Mouse (Mus musculus) embryonic facial prominence, embryonic 14.5 days (tissue): Measurements from ENCODE around the gene Lars2. TPM values are rescaled to one million over a fixed set of nuclear protein-coding genes. Genes with fewer than 3 reads are reported as not detected.
"Not testable (repeated sequence)": the region's sequence is repeated elsewhere in the genome, so short reads cannot be mapped to it uniquely, and the experiment has no call there.

Experiments used
- ATAC-seq: fragments of 200-750 bp; cut with Nextera tagmentation; 2 replicates; pipeline ENCODE4 v1.8.0; 2017; ENCODE audit warnings: low read depth, moderate number of reproducible peaks, moderate TSS enrichment
- DNase-seq: peaks from one replicate; pipeline ENCODE4 v3.0.0-alpha.2; 2015; ENCODE audit warnings: low spot score
- H3K27ac ChIP-seq: fragments of 300-500 bp; sonication (generic); replicated peaks from 2 replicates; pipeline ENCODE4 v1.5.1; 2014; ENCODE audit warnings: low read depth, mild to moderate bottlenecking, low read length, moderate library complexity
- H3K27me3 ChIP-seq: fragments of 300-500 bp; sonication (generic); replicated peaks from 2 replicates; pipeline ENCODE4 v1.6.1; 2014; ENCODE audit warnings: low read length; ENCODE audit not compliant: control insufficient read depth, insufficient read depth
- H3K36me3 ChIP-seq: fragments of 300-500 bp; sonication (generic); 2 replicates; pipeline ENCODE4 v1.6.1; 2014; ENCODE audit warnings: low read length, mixed read lengths; ENCODE audit not compliant: control insufficient read depth, insufficient read depth
- H3K4me1 ChIP-seq: fragments of 300-500 bp; sonication (generic); 2 replicates; pipeline ENCODE4 v1.6.1; 2014; ENCODE audit warnings: antibody characterized with exemption, low read length; ENCODE audit not compliant: control insufficient read depth, insufficient read depth
- H3K4me2 ChIP-seq: fragments of 300-500 bp; sonication (generic); 2 replicates; pipeline ENCODE4 v1.6.1; 2014; ENCODE audit warnings: low read depth, mild to moderate bottlenecking, low read length, moderate library complexity, mixed read lengths
- H3K4me3 ChIP-seq: fragments of 300-500 bp; sonication (generic); 2 replicates; pipeline ENCODE4 v1.5.1; 2014; ENCODE audit warnings: low read depth, mild to moderate bottlenecking, low read length
- H3K9ac ChIP-seq: fragments of 300-500 bp; sonication (generic); 2 replicates; pipeline ENCODE4 v1.6.1; 2014; ENCODE audit warnings: low read depth, mild to moderate bottlenecking, low read length, moderate library complexity, mixed read lengths
- H3K9me3 ChIP-seq: fragments of 300-500 bp; sonication (generic); 2 replicates; pipeline ENCODE4 v1.6.1; 2016; ENCODE audit warnings: low read length; ENCODE audit not compliant: control insufficient read depth
- WGBS: fragments of 180-500 bp; shearing (Covaris S2); extraction: QIAGEN DNeasy Blood & Tissue Kit; methylation state at CpG from one replicate; pipeline ENCODE4 v1.1.7; 2014; 5-methylcytosine and 5-hydroxymethylcytosine counted together
- polyA plus RNA-seq: library from polyadenylated mRNA; unstranded; fragments of >200 nt; fragmentation: Nextera tagmentation; extraction: Ambion mirVana; gene quantifications from 2 replicates; pipeline ENCODE4 v1.2.1, GENCODE M21; 2014

The Lars2 gene
- polyA plus RNA-seq = 1,681 and 1,840 TPM in 2 replicates

DNA sequence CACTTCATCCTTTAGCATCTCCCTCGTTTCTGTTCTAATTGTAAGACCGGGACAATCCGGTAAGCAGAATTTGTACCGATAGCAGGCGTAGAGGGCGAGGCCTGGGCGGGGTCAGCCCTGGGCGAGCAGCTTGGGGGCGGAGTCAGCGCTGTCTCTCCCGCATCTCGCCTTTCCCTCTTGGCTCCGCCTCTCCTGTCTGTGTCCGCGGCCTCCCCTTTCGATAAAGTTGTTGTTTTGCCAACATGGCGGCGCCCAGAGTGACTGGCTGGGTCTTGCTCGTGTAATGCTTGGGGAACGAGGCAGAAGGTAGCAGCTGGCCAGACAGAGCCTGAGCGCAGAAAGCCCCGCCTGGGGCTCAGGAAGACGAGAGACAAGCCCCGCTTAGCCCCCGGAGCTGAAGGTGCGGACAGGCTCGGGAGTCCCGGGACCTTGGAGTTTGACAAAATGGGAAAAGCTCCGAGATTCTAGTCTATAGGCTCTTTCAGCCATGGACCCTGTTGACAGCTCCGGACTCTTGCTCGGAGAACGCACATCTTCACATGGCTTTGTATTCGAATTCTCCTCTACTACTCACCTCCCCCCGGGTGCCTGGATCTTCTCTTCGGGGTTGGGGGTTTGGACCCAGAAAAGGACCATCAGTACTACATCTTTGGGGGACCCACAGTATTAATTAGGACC is at the start of gene Lars2:
Lars2 (plus strand) TSS at position 220 of the 678 bp plus-strand sequence.
- H3K9ac ChIP-seq = peak within 1 kb of the TSS; percentile 71
- WGBS = under 1% methylated on average over 33 of the region's 35 CpGs
- no peaks in the 10 kb centered on the region for H3K9me3 ChIP-seq
- DNase-seq = peak; percentile 97
- peak within 1 kb of the TSS; percentile 57 for H3K4me3 ChIP-seq
- H3K27me3 ChIP-seq = no peaks in the 10 kb centered on the region
- peaks cover 1% of the 10 kb centered on the region; the same call in 1 of the 2 replicates for H3K36me3 ChIP-seq
- H3K27ac ChIP-seq = peak within 1 kb of the TSS; percentile 77
- 0 out of 2 replicates have a peak, but pooled peaks cover 3% of the 10 kb centered on the region for H3K4me1 ChIP-seq
- ATAC-seq = peak; percentile 98
- H3K4me2 ChIP-seq = peak within 1 kb of the TSS; percentile 78

- ATAC-seq (no peak), DNase-seq (no peak)
- H3K36me3 ChIP-seq = no peaks in the 10 kb centered on the region
- no peaks in the 10 kb centered on the region for H3K9me3 ChIP-seq
- no peak overlapping the region for H3K27ac ChIP-seq
- no peaks in the 10 kb centered on the region for H3K27me3 ChIP-seq
- no peak overlapping the region for H3K4me3 ChIP-seq
- no peaks in the 10 kb centered on the region for H3K4me1 ChIP-seq
- no peak overlapping the region for H3K9ac ChIP-seq
- no peak overlapping the region for H3K4me2 ChIP-seq
Measured at GRCm38 (mm10) chr9:123326106-123326505, 40.6 kb upstream of the Lars2 start.

DNA sequence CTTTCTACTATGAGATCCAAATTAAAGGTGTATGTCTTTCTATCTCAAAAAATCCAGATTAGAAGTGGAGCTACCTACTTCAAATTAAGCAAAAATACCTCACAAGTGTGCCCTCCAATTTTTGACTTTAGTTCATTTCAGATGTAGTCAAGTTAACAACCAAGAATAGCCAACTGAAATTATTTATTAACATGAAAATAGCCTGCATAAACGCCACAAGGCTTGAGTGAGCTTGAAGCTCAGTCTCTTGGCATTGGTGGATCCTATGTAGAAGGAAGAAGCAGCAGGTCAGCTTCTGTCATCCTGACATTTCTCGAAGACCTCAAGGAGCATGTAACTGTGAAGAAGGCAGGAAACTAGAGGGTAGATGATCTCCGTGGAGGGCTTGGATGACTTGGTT is 38.4 kb upstream of the Lars2 start:
- Histone ChIP-seq H3K4me1 (no peaks in the 10 kb centered on the region), H3K27ac (no peak overlapping the region), H3K36me3 (no peaks in the 10 kb centered on the region), H3K4me3 (no peak overlapping the region), H3K27me3 (no peaks in the 10 kb centered on the region), H3K9me3 (no peaks in the 10 kb centered on the region), H3K4me2 (no peak overlapping the region), H3K9ac (no peak overlapping the region)
- no peak for DNase-seq
- 90% methylated on average over 3 of the region's 3 CpGs for WGBS
- no peak for ATAC-seq

- Histone ChIP-seq H3K36me3 (no peaks in the 10 kb centered on the region), H3K4me2 (no peak overlapping the region), H3K4me3 (no peak overlapping the region), H3K4me1 (peaks cover under 1% of the 10 kb centered on the region; the same call in 1 of the 2 replicates), H3K27me3 (no peaks in the 10 kb centered on the region), H3K9me3 (no peaks in the 10 kb centered on the region), H3K9ac (no peak overlapping the region), H3K27ac (no peak overlapping the region)
- ATAC-seq (no peak), DNase-seq (no peak)
- 92% methylated on average over 7 of the region's 7 CpGs for WGBS
Measured at GRCm38 (mm10) chr9:123329831-123330230, 36.9 kb upstream of the Lars2 start.

- not testable (repeated sequence) for H3K4me3 ChIP-seq, ATAC-seq, H3K36me3 ChIP-seq, H3K9me3 ChIP-seq, H3K9ac ChIP-seq, DNase-seq, H3K4me1 ChIP-seq, H3K27ac ChIP-seq, H3K4me2 ChIP-seq, H3K27me3 ChIP-seq
- WGBS = 70% methylated on average over 1 of the region's 1 CpGs
Measured at GRCm38 (mm10) chr9:123330271-123330670, 36.5 kb upstream of the Lars2 start.

DNA sequence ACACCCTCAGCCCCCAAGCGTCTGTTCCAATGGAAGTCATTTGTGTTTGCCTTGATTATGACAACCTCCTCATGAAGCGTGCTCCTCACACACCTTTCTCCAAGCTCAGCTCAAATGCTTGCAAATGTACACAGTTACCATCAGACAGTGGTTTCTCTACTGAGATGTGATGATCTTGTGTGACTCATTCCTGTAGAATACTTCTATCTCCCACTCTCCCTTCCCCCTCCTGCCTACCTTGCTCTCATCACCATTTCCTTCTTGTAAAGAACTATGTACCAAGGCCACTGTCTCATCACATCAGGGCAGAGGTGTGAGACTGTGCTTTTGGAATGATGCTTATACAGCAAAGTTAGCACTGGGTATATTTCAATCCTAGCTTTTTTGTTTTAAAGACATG is 33.2 kb upstream of the Lars2 start:
- H3K27ac ChIP-seq = no peak overlapping the region
- H3K36me3 ChIP-seq = no peaks in the 10 kb centered on the region
- no peak overlapping the region for H3K4me2 ChIP-seq
- ATAC-seq = no peak
- peaks cover 5% of the 10 kb centered on the region; the same call in 1 of the 2 replicates for H3K4me1 ChIP-seq
- no peak overlapping the region for H3K4me3 ChIP-seq
- no peak for DNase-seq
- 87% methylated on average over 2 of the region's 2 CpGs for WGBS
- no peaks in the 10 kb centered on the region for H3K27me3 ChIP-seq
- H3K9ac ChIP-seq = no peak overlapping the region
- H3K9me3 ChIP-seq = no peaks in the 10 kb centered on the region

- Histone ChIP-seq H3K27ac (no peak overlapping the region), H3K36me3 (no peaks in the 10 kb centered on the region)
Measured at GRCm38 (mm10) chr9:123335044-123335670, 31.6 kb upstream of the Lars2 start.

DNA sequence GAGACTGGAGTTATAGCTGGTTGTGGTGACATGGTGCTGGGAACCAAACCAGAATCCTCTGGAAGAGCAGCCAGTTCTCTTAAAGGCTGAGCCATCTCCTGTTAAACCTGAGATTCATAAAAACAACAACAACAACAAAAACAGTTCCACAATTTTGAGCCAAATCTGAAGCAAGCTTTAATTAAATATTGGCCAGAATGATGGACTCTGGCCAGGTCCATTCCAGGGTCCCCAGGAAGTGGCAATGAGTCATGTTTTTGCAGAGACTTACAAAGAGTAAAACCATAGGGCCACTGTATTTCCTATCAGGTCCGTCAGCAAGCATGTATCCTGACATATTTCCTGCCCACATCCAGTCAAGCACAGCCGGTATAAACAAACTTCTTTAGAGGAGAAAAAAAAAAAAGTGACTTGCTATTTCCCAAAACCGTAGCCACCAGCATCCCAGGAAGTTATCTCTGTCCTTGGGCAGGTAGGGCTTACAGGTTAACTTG is 27.0 kb upstream of the Lars2 start:
- Histone ChIP-seq H3K36me3 (no peaks in the 10 kb centered on the region), H3K9ac (no peak overlapping the region), H3K27me3 (no peaks in the 10 kb centered on the region), H3K4me2 (no peak overlapping the region), H3K27ac (no peak overlapping the region), H3K9me3 (no peaks in the 10 kb centered on the region), H3K4me3 (no peak overlapping the region), H3K4me1 (peaks cover 5% of the 10 kb centered on the region; the same call in 1 of the 2 replicates)
- 62% methylated on average over 3 of the region's 3 CpGs for WGBS
- DNase-seq (no peak), ATAC-seq (no peak)

More at GRCm38 (mm10) chr9:123335044-123335670, 31.6 kb upstream of the Lars2 start:
- Histone ChIP-seq H3K9me3 (no peaks in the 10 kb centered on the region), H3K27me3 (no peaks in the 10 kb centered on the region), H3K4me2 (no peak overlapping the region), H3K9ac (no peak overlapping the region), H3K4me3 (no peak overlapping the region), H3K4me1 (peaks cover 5% of the 10 kb centered on the region; the same call in 1 of the 2 replicates)
- 38% methylated on average over 5 of the region's 5 CpGs for WGBS
- ATAC-seq (no peak), DNase-seq (peak; percentile 52)
